In genomic region chr6:39573791-39574554, GRCm38 (mm10) we compare ENCODE assay signal across 8 mouse cellular contexts. TPM values are rescaled to one million over a fixed set of nuclear protein-coding genes. Genes with fewer than 3 reads are reported as not detected.
DNase-seq lines count a peak whose midpoint lies in the region; ATAC-seq and TF ChIP-seq lines count a peak whose summit lies in the region.

Gene Adck2 (plus strand): TSS chr6:39573873.

- H3K4me3 ChIP-seq in embryonic facial prominence, embryonic 13.5 days, result peak within 1 kb of the TSS; percentile 88
- H3K4me3 ChIP-seq in heart, adult 2 months, result peak within 1 kb of the TSS; percentile 67
- H3K4me3 ChIP-seq in limb, embryonic 13.5 days, result peak within 1 kb of the TSS; percentile 86
- peak within 1 kb of the TSS; percentile 83 for H3K4me3 ChIP-seq in midbrain, embryonic 15.5 days
- H3K4me3 ChIP-seq in spleen, adult 2 months (ENCODE audit: extremely low read depth, insufficient read depth, insufficient read length), result peak within 1 kb of the TSS; percentile 86

- peaks cover 8% of the 10 kb centered on the region for H3K4me1 ChIP-seq in embryonic facial prominence, embryonic 13.5 days
- no peaks in the 10 kb centered on the region; the same call in none of the 2 replicates for H3K4me1 ChIP-seq in heart, adult 2 months (ENCODE audit: control insufficient read depth, insufficient read depth, low read length)
- peaks cover 10% of the 10 kb centered on the region for H3K4me1 ChIP-seq in limb, embryonic 13.5 days
- H3K4me1 ChIP-seq in midbrain, embryonic 15.5 days, result peaks cover 15% of the 10 kb centered on the region
- peaks cover 10% of the 10 kb centered on the region; the same call in 1 of the 2 replicates for H3K4me1 ChIP-seq in spleen, adult 2 months (ENCODE audit: control insufficient read depth, insufficient read depth, insufficient read length)

- under 1% methylated on average over 49 of the region's 49 CpGs for WGBS in embryonic facial prominence, embryonic 13.5 days
- 1% methylated on average over 47 of the region's 49 CpGs for WGBS in heart, adult 2 months
- under 1% methylated on average over 49 of the region's 49 CpGs for WGBS in limb, embryonic 13.5 days
- WGBS in midbrain, embryonic 15.5 days, result under 1% methylated on average over 49 of the region's 49 CpGs
- WGBS in spleen, adult 2 months, result 2% methylated on average over 49 of the region's 49 CpGs

- peak within 1 kb of the TSS; percentile 91 for H3K9ac ChIP-seq in embryonic facial prominence, embryonic 13.5 days
- H3K9ac ChIP-seq in heart, adult 2 months (ENCODE audit: low read depth, low read length), result peak within 1 kb of the TSS; percentile 89
- peak within 1 kb of the TSS; percentile 90 for H3K9ac ChIP-seq in limb, embryonic 13.5 days
- peak within 1 kb of the TSS; percentile 90 for H3K9ac ChIP-seq in midbrain, embryonic 15.5 days

- H3K27me3 ChIP-seq in embryonic facial prominence, embryonic 13.5 days, result no peaks in the 10 kb centered on the region
- H3K27me3 ChIP-seq in heart, adult 2 months (ENCODE audit: control insufficient read depth, insufficient read depth, low read length), result no peaks in the 10 kb centered on the region
- H3K27me3 ChIP-seq in limb, embryonic 13.5 days, result no peaks in the 10 kb centered on the region
- no peaks in the 10 kb centered on the region for H3K27me3 ChIP-seq in midbrain, embryonic 15.5 days (replicated peaks)
- H3K27me3 ChIP-seq in spleen, adult 2 months (ENCODE audit: control insufficient read depth, insufficient read depth, low read length), result no peaks in the 10 kb centered on the region

- intact Hi-C loops in heart, adult 2 months (cut with DNase I), result loop anchor here (1.0 kb wide), 1 partner anchor 18 kb away; the partner anchor contains the start of gene Ndufb2

- no peaks in the 10 kb centered on the region for H3K9me3 ChIP-seq in embryonic facial prominence, embryonic 13.5 days
- H3K9me3 ChIP-seq in limb, embryonic 13.5 days, result no peaks in the 10 kb centered on the region
- H3K9me3 ChIP-seq in midbrain, embryonic 15.5 days, result no peaks in the 10 kb centered on the region

- DNase-seq in 3T3-L1 (ENCODE audit: low read depth, low spot score), result peak; percentile 86
- peak; percentile 90 to 91 for DNase-seq in adrenal gland, postnatal 36 days
- peak; percentile 85 to 88 for DNase-seq in heart, adult 2 months
- peak; percentile 67 to 79 for DNase-seq in kidney, adult 8-10 months
- DNase-seq in spleen, adult 2 months (ENCODE audit: low read depth in 1 of 2, low spot score in 2 of 2), result peak; percentile 55 to 80

- peaks cover 19% of the 10 kb centered on the region; the same call in 1 of the 2 replicates for H3K36me3 ChIP-seq in embryonic facial prominence, embryonic 13.5 days
- no peaks in the 10 kb centered on the region; the same call in 1 of the 2 replicates for H3K36me3 ChIP-seq in heart, adult 2 months (ENCODE audit: control insufficient read depth, insufficient read depth, low read length)
- peaks cover 25% of the 10 kb centered on the region for H3K36me3 ChIP-seq in limb, embryonic 13.5 days
- peaks cover 11% of the 10 kb centered on the region; the same call in 1 of the 2 replicates for H3K36me3 ChIP-seq in midbrain, embryonic 15.5 days (replicated peaks)
- H3K36me3 ChIP-seq in spleen, adult 2 months (ENCODE audit: control insufficient read depth, insufficient read depth, low read length), result peaks cover 3% of the 10 kb centered on the region

- peak within 1 kb of the TSS; percentile 96 for H3K27ac ChIP-seq in embryonic facial prominence, embryonic 13.5 days
- H3K27ac ChIP-seq in heart, adult 2 months, result peak within 1 kb of the TSS; percentile 89
- peak within 1 kb of the TSS; percentile 85 for H3K27ac ChIP-seq in limb, embryonic 13.5 days
- H3K27ac ChIP-seq in midbrain, embryonic 15.5 days, result peak within 1 kb of the TSS; percentile 97
- peak within 1 kb of the TSS; percentile 79 for H3K27ac ChIP-seq in spleen, adult 2 months (ENCODE audit: insufficient read depth, low read length)

- peak; percentile 40 for TF ChIP-seq CTCF in heart, adult 2 months (IDR thresholded peaks at IDR 0.05)
- no peak for TF ChIP-seq CTCF in spleen, adult 2 months (IDR thresholded peaks at IDR 0.05; ENCODE audit: extremely low read depth, insufficient read depth, insufficient read length, insufficient replicate concordance)

- peak within 1 kb of the TSS; percentile 87 for H3K4me2 ChIP-seq in embryonic facial prominence, embryonic 13.5 days
- peak within 1 kb of the TSS; percentile 89 for H3K4me2 ChIP-seq in limb, embryonic 13.5 days (replicated peaks)
- peak within 1 kb of the TSS; percentile 93 for H3K4me2 ChIP-seq in midbrain, embryonic 15.5 days

- peak; percentile 87 for ATAC-seq in embryonic facial prominence, embryonic 13.5 days (ENCODE audit: insufficient number of reproducible peaks, insufficient read depth, low FRiP score, low TSS enrichment, low read depth)
- ATAC-seq in limb, embryonic 13.5 days (ENCODE audit: low FRiP score, low read depth), result peak; percentile 93
- peak; percentile 98 for ATAC-seq in midbrain, embryonic 15.5 days (replicated peaks)

- H3K79me2 ChIP-seq in heart, adult 2 months (replicated peaks; ENCODE audit: control insufficient read depth, insufficient read depth, low read length), result peaks cover 1% of the 10 kb centered on the region; the same call in 1 of the 2 replicates

- 0 out of 2 replicates have a peak, but pooled peaks have one; percentile 35 for TF ChIP-seq EP300 in heart, adult 2 months (IDR thresholded peaks at IDR 0.05; ENCODE audit: insufficient read depth, low read depth, low read length)

- TF ChIP-seq POLR2A in heart, adult 2 months (IDR thresholded peaks at IDR 0.05; ENCODE audit: insufficient read depth, low read depth, low read length), result peak; percentile 82
- TF ChIP-seq POLR2A in spleen, adult 2 months (IDR thresholded peaks at IDR 0.05; ENCODE audit: low read depth, low read length), result peak; percentile 57; the same call in 1 of the 2 replicates

RNA-seq across cellular contexts. Expression of gene Adck2, which starts in this region (rescaled TPM):
- 10 to 100 TPM; 21.4 to 26.9 TPM for total RNA-seq in adrenal gland, postnatal 36 days (2021)
- polyA plus RNA-seq in embryonic facial prominence, embryonic 13.5 days (2015; fragmentation: Nextera tagmentation; extraction: Ambion mirVana), result 40.6 and 42.3 TPM in 2 replicates
- 10 to 100 TPM; 12.1 to 15.6 TPM for total RNA-seq in heart, adult 2 months (2021)
- polyA plus RNA-seq in heart, adult 2 months (2012; rRNA removed), result 7.6 and 15.9 TPM in 2 replicates
- 41.9 and 42.8 TPM in 2 replicates for polyA plus RNA-seq in limb, embryonic 13.5 days (2015; fragmentation: Nextera tagmentation; extraction: Ambion mirVana)
- 46.3 and 53.6 TPM in 2 replicates for polyA plus RNA-seq in midbrain, embryonic 15.5 days (2015; fragmentation: Nextera tagmentation; extraction: Ambion mirVana)
- 8.6 and 14.1 TPM in 2 replicates for polyA plus RNA-seq in spleen, adult 2 months (2012; rRNA removed)

Comparison
In these comparisons a context has a peak if more than half of its experiments do, and no peak if none do; other contexts are left out.
1. Peak in every context shown above with its lines: DNase-seq, ATAC-seq, H3K4me3 ChIP-seq and H3K27ac ChIP-seq.